Mouse (Mus musculus) myocyte (in vitro differentiated cells): Measurements from ENCODE around the gene Frmpd2. TPM values are rescaled to one million over a fixed set of nuclear protein-coding genes. Genes with fewer than 3 reads are reported as not detected.

ENCODE experiments used
- H3K27me3 ChIP-seq: one replicate; pipeline ENCODE4 v1.6.1; 2011; ENCODE audit not compliant: control insufficient read depth, insufficient read depth, insufficient read length
- H3K36me3 ChIP-seq: one replicate; pipeline ENCODE4 v1.6.1; 2011; ENCODE audit not compliant: control insufficient read depth, insufficient read depth
- H3K4me2 ChIP-seq: one replicate; pipeline ENCODE4 v1.6.1; 2011; ENCODE audit warnings: low read depth, control low read depth
- H3K4me3 ChIP-seq: one replicate; pipeline ENCODE4 v1.5.1; 2011; ENCODE audit warnings: mild to moderate bottlenecking, control low read depth, moderate library complexity
- H3K79me2 ChIP-seq: one replicate; pipeline ENCODE4 v1.6.1; 2011; ENCODE audit not compliant: control insufficient read depth, insufficient read depth
- H3ac ChIP-seq: one replicate; pipeline ENCODE4 v1.6.1; 2011; ENCODE audit not compliant: control insufficient read depth, insufficient read length
- CEBPB ChIP-seq: IDR thresholded peaks from 2 replicates; pipeline ENCODE4 v1.6.1; 2011; ENCODE audit warnings: mild to moderate bottlenecking, moderate library complexity; ENCODE audit not compliant: poor library complexity, insufficient read depth, severe bottlenecking
- E2F4 ChIP-seq: IDR thresholded peaks from one replicate; pipeline ENCODE4 v1.6.1; 2011; ENCODE audit warnings: mild to moderate bottlenecking, control low read depth, moderate library complexity; ENCODE audit not compliant: insufficient read depth
- MAX ChIP-seq: IDR thresholded peaks from one replicate; pipeline ENCODE4 v1.6.1; 2011; ENCODE audit warnings: low read depth, mild to moderate bottlenecking, control low read depth
- MYOD1 ChIP-seq, 3 experiments: IDR thresholded peaks; one replicate each; pipeline ENCODE4 v1.6.1; 2011; ENCODE audit warnings: control low read depth in 2 of 3, low read depth in 2 of 3, mild to moderate bottlenecking in 2 of 3, moderate library complexity in 1 of 3; ENCODE audit not compliant: insufficient read length in 2 of 3, control insufficient read depth in 1 of 3
- MYOG ChIP-seq, 3 experiments: IDR thresholded peaks; one replicate each; pipeline ENCODE4 v1.6.1; 2011; ENCODE audit warnings: control low read depth in 2 of 3, low read depth in 2 of 3, mild to moderate bottlenecking in 2 of 3; ENCODE audit not compliant: insufficient read length in 2 of 3, control insufficient read depth in 1 of 3, insufficient read depth in 1 of 3
- POLR2A ChIP-seq: IDR thresholded peaks from one replicate; pipeline ENCODE4 v1.6.1; 2011; ENCODE audit warnings: low read depth, mild to moderate bottlenecking, control low read depth, moderate library complexity; ENCODE audit not compliant: insufficient read length
- POLR2AphosphoS2 ChIP-seq: IDR thresholded peaks from one replicate; pipeline ENCODE4 v1.6.1; 2011; ENCODE audit warnings: low read depth, control low read depth; ENCODE audit not compliant: insufficient read length
- REST ChIP-seq: IDR thresholded peaks from one replicate; pipeline ENCODE4 v1.6.1; 2011; ENCODE audit warnings: mild to moderate bottlenecking, control low read depth, moderate library complexity; ENCODE audit not compliant: insufficient read depth, insufficient read length
- SRF ChIP-seq: IDR thresholded peaks from one replicate; pipeline ENCODE4 v1.6.1; 2011; ENCODE audit warnings: low read depth; ENCODE audit not compliant: control insufficient read depth, insufficient read length
- TCF12 ChIP-seq: IDR thresholded peaks from one replicate; pipeline ENCODE4 v1.6.1; 2011; ENCODE audit warnings: mild to moderate bottlenecking, control low read depth; ENCODE audit not compliant: poor library complexity, insufficient read depth, severe bottlenecking
- TCF3 ChIP-seq: IDR thresholded peaks from one replicate; pipeline ENCODE4 v1.6.1; 2011; ENCODE audit warnings: low read depth, control low read depth; ENCODE audit not compliant: insufficient read length
- USF1 ChIP-seq: IDR thresholded peaks from one replicate; pipeline ENCODE4 v1.6.1; 2011; ENCODE audit warnings: low read depth, mild to moderate bottlenecking, control low read depth, moderate library complexity
- polyA plus RNA-seq: library from polyadenylated mRNA; unstranded; fragments of >200 nt; fragmentation: generic; extraction: Trizol; gene quantifications from one replicate; pipeline ENCODE4 v1.2.1, GENCODE M21; 2012; ENCODE audit warnings: missing spikeins

Frmpd2 gene
- polyA plus RNA-seq, 1 experiment = not detected

DNA sequence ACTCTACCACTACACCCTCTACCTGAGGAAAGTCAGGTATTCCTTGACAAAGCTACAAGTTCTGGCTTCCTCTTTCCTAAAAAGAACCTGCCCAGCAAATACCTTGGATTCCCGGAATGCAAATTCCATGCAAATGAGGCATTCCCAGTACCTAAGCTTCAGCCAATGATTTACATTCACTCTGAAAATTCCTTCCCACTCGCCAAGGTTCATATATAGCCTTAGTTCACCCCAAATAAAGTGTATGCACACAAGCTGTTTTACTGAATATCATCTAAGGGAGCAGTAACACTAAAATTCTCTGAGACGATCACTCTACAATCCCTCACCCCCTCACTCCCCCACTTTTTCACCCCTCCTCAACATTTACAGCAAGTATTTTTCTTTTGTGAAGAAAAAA is 102.1 kb downstream of the Frmpd2 start:
- H3K4me3 ChIP-seq = no peak overlapping the region
- no peak for TF ChIP-seq POLR2A
- no peak for TF ChIP-seq USF1
- no peak for TF ChIP-seq TCF3
- no peak for TF ChIP-seq CEBPB
- TF ChIP-seq SRF = no peak
- H3K4me2 ChIP-seq = no peak overlapping the region
- H3K36me3 ChIP-seq = no peaks in the 10 kb centered on the region
- H3K27me3 ChIP-seq = no peaks in the 10 kb centered on the region
- H3K79me2 ChIP-seq = no peaks in the 10 kb centered on the region
- no peak overlapping the region for H3ac ChIP-seq

DNA sequence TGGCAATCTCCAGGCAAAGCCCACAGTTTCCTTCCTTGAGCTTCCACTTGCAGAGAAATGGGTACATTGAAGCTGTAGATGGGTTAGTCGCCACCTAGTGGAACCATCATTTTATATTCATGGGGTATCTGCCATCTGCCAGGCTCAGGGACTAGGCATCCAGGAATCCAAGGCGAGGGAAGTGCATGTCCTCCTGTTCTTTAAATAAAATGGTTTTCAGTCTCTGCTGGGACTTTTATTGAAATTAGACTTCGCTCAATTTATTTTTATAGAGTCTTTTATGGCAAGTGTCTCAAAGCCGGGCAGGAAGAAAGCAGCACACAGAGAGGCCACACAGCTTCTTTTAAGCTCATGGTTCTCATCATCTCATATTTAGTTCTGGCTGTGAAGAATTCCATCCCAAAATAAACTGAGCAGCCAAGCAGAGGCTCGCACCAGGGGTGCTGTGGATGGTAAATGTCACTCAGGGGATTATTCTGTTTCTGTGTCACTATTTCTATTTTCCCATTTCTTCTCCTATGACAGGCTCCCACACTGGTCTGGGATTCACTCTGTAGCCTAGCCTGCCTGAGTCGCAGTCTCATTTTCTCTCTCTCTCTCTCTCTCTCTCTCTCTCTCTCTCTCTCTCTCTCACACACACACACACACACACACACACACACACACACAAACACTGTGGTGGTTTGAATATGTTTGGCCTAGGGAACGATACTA is 108.4 kb downstream of the Frmpd2 start:
- no peak overlapping the region for H3K4me3 ChIP-seq
- no peaks in the 10 kb centered on the region for H3K79me2 ChIP-seq
- H3K36me3 ChIP-seq = no peaks in the 10 kb centered on the region
- H3ac ChIP-seq = no peak overlapping the region
- no peak overlapping the region for H3K4me2 ChIP-seq
- TF ChIP-seq MYOG (IDR thresholded peaks at IDR 0.05; ENCODE audit: control insufficient read depth in 1 of 3, insufficient read depth in 1 of 3, insufficient read length in 2 of 3, low read depth in 2 of 3) (no peak), SRF (no peak), MYOD1 (IDR thresholded peaks at IDR 0.05; ENCODE audit: control insufficient read depth in 1 of 3, insufficient read length in 2 of 3, low read depth in 2 of 3) (no peak), USF1 (no peak)
- H3K27me3 ChIP-seq = no peaks in the 10 kb centered on the region

- no peaks in the 10 kb centered on the region for H3K36me3 ChIP-seq
- H3K27me3 ChIP-seq = peaks cover 9% of the 10 kb centered on the region
- no peak within 1 kb of the TSS for H3K4me3 ChIP-seq
- no peak within 1 kb of the TSS for H3K4me2 ChIP-seq
- no peak within 1 kb of the TSS for H3ac ChIP-seq
- no peaks in the 10 kb centered on the region for H3K79me2 ChIP-seq
- no peak for TF ChIP-seq MAX
- no peak for TF ChIP-seq POLR2A
- TF ChIP-seq TCF12 = no peak
- TF ChIP-seq SRF = no peak
- no peak for TF ChIP-seq MYOD1 (IDR thresholded peaks at IDR 0.05; ENCODE audit: control insufficient read depth in 1 of 3, insufficient read length in 2 of 3, low read depth in 2 of 3)
- no peak for TF ChIP-seq POLR2AphosphoS2
- no peak for TF ChIP-seq MYOG (IDR thresholded peaks at IDR 0.05; ENCODE audit: control insufficient read depth in 1 of 3, insufficient read depth in 1 of 3, insufficient read length in 2 of 3, low read depth in 2 of 3)
- TF ChIP-seq E2F4 = no peak
- no peak for TF ChIP-seq TCF3
Observed at GRCm38 (mm10) chr14:33588951-33589350, 117.5 kb downstream of the Frmpd2 start, which contains the start of gene Ptpn20. TSS of gene Ptpn20 (plus strand) at chr14:33589207.

GRCm38 (mm10) chr14:33598376-33599130 is 127.1 kb downstream of the Frmpd2 start:
- peaks cover 12% of the 10 kb centered on the region for H3K27me3 ChIP-seq
- no peak overlapping the region for H3K4me3 ChIP-seq
- H3K79me2 ChIP-seq = no peaks in the 10 kb centered on the region
- no peak for TF ChIP-seq MAX
- no peak for TF ChIP-seq MYOG (IDR thresholded peaks at IDR 0.05; ENCODE audit: control insufficient read depth in 1 of 3, insufficient read depth in 1 of 3, insufficient read length in 2 of 3, low read depth in 2 of 3)
- TF ChIP-seq SRF = no peak
- TF ChIP-seq USF1 = no peak
- no peak for TF ChIP-seq TCF3
- no peak for TF ChIP-seq TCF12
- TF ChIP-seq MYOD1 (IDR thresholded peaks at IDR 0.05; ENCODE audit: control insufficient read depth in 1 of 3, insufficient read length in 2 of 3, low read depth in 2 of 3) = no peak
- TF ChIP-seq E2F4 = no peak
- no peak for TF ChIP-seq POLR2AphosphoS2
- no peak for TF ChIP-seq CEBPB
- no peak for TF ChIP-seq POLR2A
- TF ChIP-seq REST = no peak
- no peaks in the 10 kb centered on the region for H3K36me3 ChIP-seq
- no peak overlapping the region for H3K4me2 ChIP-seq
- no peak overlapping the region for H3ac ChIP-seq

DNA sequence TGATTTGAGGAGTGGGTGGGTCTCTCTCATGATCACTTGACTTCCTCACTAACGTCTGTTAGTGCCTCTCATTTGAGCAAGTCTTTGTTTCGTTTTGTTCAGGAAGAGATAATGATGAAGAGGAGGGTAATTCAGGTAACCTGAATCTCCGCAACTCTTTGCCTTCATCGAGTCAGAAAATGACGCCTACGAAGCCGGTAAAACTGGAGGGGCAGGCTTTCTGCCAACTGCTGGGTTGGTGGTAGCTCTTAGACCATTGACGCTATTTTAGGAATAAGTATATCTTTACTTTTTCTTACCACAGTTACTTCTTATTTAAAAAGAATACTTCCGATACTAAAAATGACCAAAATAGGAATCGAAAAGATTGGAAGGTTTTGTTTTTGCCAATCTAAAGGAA is 135.9 kb downstream of the Frmpd2 start:
- H3K4me2 ChIP-seq = no peak overlapping the region
- no peak overlapping the region for H3ac ChIP-seq
- H3K4me3 ChIP-seq = no peak overlapping the region
- no peaks in the 10 kb centered on the region for H3K79me2 ChIP-seq
- H3K36me3 ChIP-seq = no peaks in the 10 kb centered on the region
- peaks cover 11% of the 10 kb centered on the region for H3K27me3 ChIP-seq
- no peak for TF ChIP-seq E2F4
- no peak for TF ChIP-seq MYOD1 (IDR thresholded peaks at IDR 0.05; ENCODE audit: control insufficient read depth in 1 of 3, insufficient read length in 2 of 3, low read depth in 2 of 3)
- no peak for TF ChIP-seq MAX
- TF ChIP-seq USF1 = no peak
- TF ChIP-seq SRF = no peak
- no peak for TF ChIP-seq MYOG (IDR thresholded peaks at IDR 0.05; ENCODE audit: control insufficient read depth in 1 of 3, insufficient read depth in 1 of 3, insufficient read length in 2 of 3, low read depth in 2 of 3)
- no peak for TF ChIP-seq POLR2A
- no peak for TF ChIP-seq POLR2AphosphoS2
- no peak for TF ChIP-seq TCF3
- no peak for TF ChIP-seq CEBPB
- no peak for TF ChIP-seq REST
- no peak for TF ChIP-seq TCF12
